8 mouse cellular contexts compared by ENCODE assay signal in genomic region chr4:62230769-62231168, GRCm38 (mm10). TPM values are rescaled to one million over a fixed set of nuclear protein-coding genes. Genes with fewer than 3 reads are reported as not detected.
DNase-seq lines count a peak whose midpoint lies in the region; ATAC-seq and TF ChIP-seq lines count a peak whose summit lies in the region.

TSS of gene Zfp37 (minus strand) at chr4:62231047.

- H3K4me3 ChIP-seq in heart, postnatal 0 days (ENCODE audit: low read depth, low read length) = no peak within 1 kb of the TSS
- H3K4me3 ChIP-seq in embryonic facial prominence, embryonic 12.5 days = no peak within 1 kb of the TSS

- intact Hi-C loops in heart, postnatal 25 days (cut with DNase I) = no loop called here
- intact Hi-C loops in left cerebral cortex, postnatal 10 days (cut with DNase I) = no loop called here
- intact Hi-C loops in heart, postnatal 14 days (cut with DNase I) = no loop called here

- peak; percentile 22; the same call in 1 of the 2 replicates for TF ChIP-seq CTCF in heart, postnatal 0 days (IDR thresholded peaks at IDR 0.05; ENCODE audit: low read depth)

- no peak for DNase-seq in heart, postnatal 0 days (ENCODE audit: low spot score)
- DNase-seq in heart, postnatal 25 days (ENCODE audit: low spot score) = no peak
- peak; percentile 9 to 13 for DNase-seq in B cell, adult 2 months
- peak in 1 of 2 experiments; percentile 20 for DNase-seq in left cerebral cortex, postnatal 10 days (ENCODE audit: extremely low spot score in 1 of 2, low spot score in 2 of 2)
- peak; percentile 44 for DNase-seq in testis, postnatal 10 days (ENCODE audit: low spot score)
- DNase-seq in heart, postnatal 14 days = no peak
- no peak for DNase-seq in spleen, postnatal 36 days (ENCODE audit: low spot score in 2 of 2)

- ATAC-seq in heart, postnatal 0 days (ENCODE audit: insufficient read depth, low read depth) = no peak
- no peak for ATAC-seq in embryonic facial prominence, embryonic 12.5 days (ENCODE audit: insufficient number of reproducible peaks, insufficient read depth, low FRiP score, low TSS enrichment)

- no peaks in the 10 kb centered on the region for H3K27me3 ChIP-seq in heart, postnatal 0 days (ENCODE audit: control insufficient read depth, insufficient read depth, low read length)
- H3K27me3 ChIP-seq in embryonic facial prominence, embryonic 12.5 days = no peaks in the 10 kb centered on the region

- WGBS in heart, postnatal 0 days = 65% methylated on average over 13 of the region's 13 CpGs
- 74% methylated on average over 13 of the region's 13 CpGs for WGBS in embryonic facial prominence, embryonic 12.5 days

- H3K36me3 ChIP-seq in heart, postnatal 0 days (replicated peaks; ENCODE audit: control insufficient read depth, insufficient read depth, low read length) = no peaks in the 10 kb centered on the region
- no peaks in the 10 kb centered on the region for H3K36me3 ChIP-seq in embryonic facial prominence, embryonic 12.5 days

- TF ChIP-seq EP300 in heart, postnatal 0 days (IDR thresholded peaks at IDR 0.05; ENCODE audit: low read depth) = no peak

- H3K4me2 ChIP-seq in heart, postnatal 0 days (ENCODE audit: low read depth, low read length) = no peak within 1 kb of the TSS
- H3K4me2 ChIP-seq in embryonic facial prominence, embryonic 12.5 days (replicated peaks) = no peak within 1 kb of the TSS

- no peaks in the 10 kb centered on the region for H3K4me1 ChIP-seq in heart, postnatal 0 days (ENCODE audit: control insufficient read depth, insufficient read depth)
- no peaks in the 10 kb centered on the region for H3K4me1 ChIP-seq in embryonic facial prominence, embryonic 12.5 days

- H3K9me3 ChIP-seq in heart, postnatal 0 days (replicated peaks; ENCODE audit: control insufficient read depth, low read length) = no peaks in the 10 kb centered on the region
- H3K9me3 ChIP-seq in embryonic facial prominence, embryonic 12.5 days = no peaks in the 10 kb centered on the region

- no peak within 1 kb of the TSS for H3K27ac ChIP-seq in heart, postnatal 0 days (ENCODE audit: low read depth)
- no peak within 1 kb of the TSS for H3K27ac ChIP-seq in embryonic facial prominence, embryonic 12.5 days

- H3K9ac ChIP-seq in heart, postnatal 0 days (replicated peaks; ENCODE audit: low read depth, low read length) = no peak within 1 kb of the TSS
- H3K9ac ChIP-seq in embryonic facial prominence, embryonic 12.5 days = no peak within 1 kb of the TSS

RNA-seq across cellular contexts. Expression of gene Zfp37, which starts in this region (rescaled TPM):
- 4.5 and 9.5 TPM in 2 replicates for total RNA-seq in heart, postnatal 0 days (2014; rRNA removed; ENCODE audit: low replicate concordance)
- polyA plus RNA-seq in heart, postnatal 0 days (2015; fragmentation: Nextera tagmentation; extraction: Ambion mirVana) = 2.8 TPM in 2 replicates
- total RNA-seq in heart, postnatal 25 days (2021) = 1 to 10 TPM; 1.7 to 2.1 TPM
- 15.2 and 18.1 TPM in 2 replicates for polyA plus RNA-seq in embryonic facial prominence, embryonic 12.5 days (2016; fragmentation: Nextera tagmentation; extraction: Ambion mirVana)
- total RNA-seq in left cerebral cortex, postnatal 10 days (2021) = 10 to 100 TPM; 22.3 to 22.9 TPM
- total RNA-seq in heart, postnatal 14 days (2021) = 1 to 10 TPM; 2.3 to 2.8 TPM

Comparison
In these comparisons a context has a peak if more than half of its experiments do, and no peak if none do; other contexts are left out.
1. DNase-seq: peak in B cell, adult 2 months (2 of 2) and testis, postnatal 10 days (single experiment); none in heart, postnatal 0 days (single experiment), heart, postnatal 25 days (single experiment), heart, postnatal 14 days (0 of 2) and spleen, postnatal 36 days (0 of 2).